Mouse (Mus musculus) MEL (cell line): Measurements from ENCODE around the gene Apbb1ip.

Experiments used
- CTCF ChIP-seq, 3 experiments: IDR thresholded peaks in 2 of 3; conservative IDR thresholded peaks in 1 of 3; 2 replicates each; pipeline ENCODE4 v1.5.1; 2011 to 2012; ENCODE audit warnings: low read length in 3 of 3, low read depth in 2 of 3, mild to moderate bottlenecking in 2 of 3, improper control_type of control experiment in 1 of 3, inconsistent platforms in 1 of 3, mixed read lengths in 1 of 3, moderate library complexity in 1 of 3; ENCODE audit not compliant: control insufficient read depth in 1 of 3, insufficient read depth in 1 of 3, poor library complexity in 1 of 3, severe bottlenecking in 1 of 3
- EP300 ChIP-seq, 2 experiments: IDR thresholded peaks; 2 replicates each; pipeline ENCODE4 v1.6.1; 2011; ENCODE audit warnings: improper control_type of control experiment in 2 of 2, low read length in 2 of 2, low read depth in 1 of 2, mild to moderate bottlenecking in 1 of 2

- TF ChIP-seq CTCF (IDR thresholded peaks at IDR 0.05 in 2 of 3, conservative IDR thresholded peaks at IDR 0.05 in 1 of 3; ENCODE audit: control insufficient read depth in 1 of 3, insufficient read depth in 1 of 3, low read depth in 2 of 3, low read length in 3 of 3, poor library complexity in 1 of 3, severe bottlenecking in 1 of 3) (no peak), EP300 (IDR thresholded peaks at IDR 0.05; ENCODE audit: low read depth in 1 of 2, low read length in 2 of 2) (no peak)
These were observed 2.6 kb upstream of the Apbb1ip start for GRCm38 (mm10) chr2:22771311-22771710.
